Mouse (Mus musculus): Measurements from ENCODE around the gene Sco2.

DNA sequence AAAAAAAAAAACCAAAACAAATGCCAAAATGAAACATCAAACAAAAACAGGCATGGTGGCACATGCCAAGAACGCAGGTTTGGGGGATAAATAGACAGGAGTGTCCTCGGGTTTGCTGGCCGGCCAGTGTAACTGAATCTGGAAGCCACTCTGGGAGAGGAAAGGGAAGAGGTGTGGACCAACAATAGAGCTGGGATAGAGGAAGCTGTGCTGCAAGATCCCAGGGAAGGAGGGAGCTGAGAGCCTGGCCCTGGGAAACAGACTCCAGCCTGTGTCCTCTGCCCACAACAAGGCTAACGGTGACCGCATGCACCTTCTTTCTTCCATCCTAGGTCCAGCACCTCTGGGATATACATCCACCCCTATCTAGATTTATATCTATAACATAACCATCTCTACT is 23.2 kb downstream of the Sco2 start:
- TF ChIP-seq CTCF (IDR thresholded peaks at IDR 0.05; ENCODE audit: borderline replicate concordance, insufficient read depth, low read depth, low read length) (no peak), POLR2A (IDR thresholded peaks at IDR 0.05; ENCODE audit: borderline replicate concordance, insufficient read depth, low read length) (no peak)

All from cerebellum, adult 2 months (tissue).